Mouse (Mus musculus) thymus, postnatal 10 days (tissue): Measurements from ENCODE around the gene Pawr.
A peak's percentile ranks its signal among the peaks of the same experiment; 100 is the strongest.

Experiments used
- DNase-seq, 2 experiments: peaks; one replicate each; pipeline ENCODE4 v3.0.0; 2021; ENCODE audit warnings: low spot score in 2 of 2

Gene Pawr

DNA sequence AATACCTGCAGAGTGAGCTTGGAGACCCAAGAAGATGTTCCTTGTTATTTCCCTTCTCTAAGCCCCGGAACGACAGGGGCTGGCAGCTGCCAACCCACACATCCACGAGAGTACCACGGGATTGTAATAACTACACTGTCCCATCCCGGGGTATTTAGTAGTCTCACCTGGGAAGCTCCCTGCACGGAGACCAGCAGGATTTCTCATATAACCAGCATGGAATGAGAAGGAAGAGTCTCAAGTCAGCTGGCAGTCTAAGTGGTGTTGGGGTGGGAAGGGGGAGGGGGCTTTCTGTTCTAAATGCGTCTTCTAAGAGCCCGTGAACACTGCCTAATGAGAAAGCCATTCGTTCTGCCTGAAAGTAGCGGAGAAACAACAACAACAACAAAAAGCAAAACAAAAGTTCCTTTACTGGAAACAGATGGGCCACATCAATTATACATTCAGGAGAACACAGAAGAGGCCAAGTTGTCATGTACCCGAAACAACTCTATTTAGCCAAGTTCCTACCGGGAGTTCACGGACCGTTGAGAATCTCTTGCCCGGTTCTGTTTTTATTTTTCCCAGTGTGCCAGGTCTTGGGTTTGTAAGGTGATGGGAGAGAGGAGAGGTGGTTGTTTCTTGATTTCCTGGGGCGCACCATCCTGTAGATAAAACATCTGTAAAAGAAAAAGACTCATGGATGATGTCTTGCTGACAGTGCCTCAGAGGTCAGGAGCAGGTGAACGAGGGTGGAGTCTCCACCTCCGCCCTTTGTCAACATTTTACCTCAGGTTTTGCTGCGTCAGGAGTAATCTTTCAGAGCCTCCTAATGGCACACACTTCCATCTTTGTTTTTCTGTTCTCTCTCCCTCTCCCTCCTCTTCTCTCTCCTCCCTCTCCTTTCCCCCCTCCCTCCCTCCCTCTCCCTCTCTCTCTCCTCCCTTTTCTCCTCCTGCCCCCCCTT is 112.3 kb downstream of the Pawr start:
- DNase-seq = no peak

DNA sequence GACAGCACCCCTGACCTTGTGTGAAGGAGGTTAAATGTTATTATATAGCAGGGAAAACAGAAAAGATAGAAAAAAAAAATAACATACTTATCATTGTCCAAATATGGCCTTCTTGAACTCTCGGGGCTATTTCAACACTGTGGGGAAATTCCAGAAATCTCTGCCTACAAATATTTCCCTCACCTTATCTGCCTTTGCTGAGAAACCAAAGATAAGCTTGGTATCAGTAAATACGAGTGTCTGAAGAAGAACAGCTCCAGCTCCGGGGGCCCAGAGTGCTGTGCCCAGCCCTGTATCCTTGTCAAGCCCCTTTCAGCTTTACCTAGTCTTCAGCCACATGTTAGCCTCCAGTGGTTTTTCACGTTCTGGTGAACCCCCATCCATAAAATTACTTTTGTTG is 113.2 kb downstream of the Pawr start:
- DNase-seq = no peak

DNA sequence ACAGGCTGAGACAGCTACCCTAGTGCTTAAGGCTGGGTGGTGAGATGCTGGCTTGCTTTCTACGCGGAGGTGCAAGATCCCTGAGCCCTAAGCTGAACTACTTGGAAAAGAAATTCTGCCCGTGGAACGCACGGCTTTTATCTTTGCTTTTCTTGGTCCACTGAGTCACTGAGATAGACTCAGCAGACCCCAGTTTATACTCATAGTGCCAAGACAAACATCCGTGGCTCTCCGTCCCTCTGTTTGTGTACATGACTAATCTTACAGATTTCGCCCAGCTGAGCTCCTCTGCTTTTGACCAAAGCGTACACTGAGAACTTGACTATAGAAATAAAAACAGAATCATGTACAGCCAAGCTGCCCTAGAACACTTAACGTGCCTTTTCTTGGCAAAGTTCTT is 113.7 kb downstream of the Pawr start:
- DNase-seq = no peak

DNA sequence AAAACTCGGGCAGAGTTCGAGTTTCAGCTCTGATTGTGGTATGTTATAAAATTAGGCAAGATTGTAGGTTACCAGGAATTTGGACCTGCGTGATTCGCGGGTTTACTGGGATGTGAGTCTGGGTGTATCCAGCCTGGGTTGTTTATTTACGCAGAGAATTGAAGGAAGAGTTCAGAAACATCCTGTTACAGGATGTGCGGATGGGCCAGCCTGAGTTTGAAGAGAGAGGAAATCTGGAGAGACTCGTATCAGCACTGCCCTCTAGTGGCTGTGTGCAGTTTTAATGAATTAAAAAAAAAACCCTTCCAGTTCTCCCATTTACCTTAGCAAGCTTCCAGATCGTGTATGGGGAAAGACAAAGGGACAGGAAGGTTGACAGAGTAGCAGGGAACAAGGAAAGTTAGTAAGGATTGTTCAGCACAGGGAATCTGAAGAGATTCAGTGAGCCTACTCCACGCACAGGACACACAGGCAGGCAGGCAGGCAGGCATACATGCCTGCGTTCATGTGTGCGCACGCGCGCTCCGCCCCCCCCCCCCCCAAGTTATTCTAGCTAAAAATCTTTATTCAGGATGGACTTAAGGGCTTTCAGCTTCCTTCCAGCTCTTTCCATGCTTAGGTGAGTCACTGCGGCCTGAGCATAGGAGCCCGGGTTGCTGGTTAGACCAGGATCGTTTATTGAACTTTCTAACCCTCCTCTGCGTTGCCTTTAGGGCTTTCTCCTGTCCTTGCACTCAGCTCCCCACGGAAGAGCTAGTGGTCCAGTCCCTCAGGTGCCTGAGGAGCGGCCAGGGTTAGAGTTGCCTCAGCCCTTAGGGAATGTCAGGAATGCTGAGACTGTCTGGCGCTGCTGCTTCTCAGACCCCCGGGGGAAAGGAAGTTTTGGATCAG is 114.4 kb downstream of the Pawr start:
- peak in 1 of 2 experiments; percentile 28 for DNase-seq

DNA sequence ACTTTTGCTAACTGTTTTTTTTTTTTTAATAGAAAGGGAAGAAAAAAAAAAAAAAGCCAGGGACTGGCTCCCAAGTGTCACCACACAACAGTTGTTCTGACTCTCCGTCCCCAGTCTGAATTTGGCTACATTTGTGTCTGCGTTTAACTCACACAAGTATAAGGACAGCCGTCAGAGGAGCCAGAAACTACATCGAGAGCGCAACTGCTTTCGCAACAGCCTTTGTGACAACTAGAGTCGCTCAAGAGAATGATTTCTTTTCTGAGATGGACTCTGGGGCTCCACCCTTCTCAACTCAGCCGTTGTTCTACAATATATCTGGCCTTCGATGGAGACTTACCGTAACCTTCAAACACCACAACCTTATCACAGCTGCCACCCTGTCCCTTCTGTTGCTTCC is 115.3 kb downstream of the Pawr start:
- DNase-seq = no peak

DNA sequence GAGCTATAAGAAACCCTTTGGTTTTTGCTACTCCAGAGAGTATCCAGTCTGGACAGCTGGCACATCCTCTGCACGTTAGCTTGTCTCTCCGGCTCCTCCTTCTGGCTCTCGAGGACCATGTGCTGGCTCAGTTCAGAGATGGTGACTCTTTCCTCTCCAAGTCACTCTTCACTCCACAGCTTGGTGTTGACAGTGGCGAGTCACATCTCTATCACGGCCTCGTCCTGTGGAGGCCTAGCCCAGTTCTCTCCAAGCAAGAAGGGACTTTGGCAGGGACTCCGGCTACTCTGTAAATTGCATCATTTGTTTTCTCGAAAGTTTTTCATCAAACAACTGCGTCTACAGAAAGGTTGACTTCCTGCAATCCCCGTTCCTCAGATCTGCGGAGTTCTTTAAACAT is 116.5 kb downstream of the Pawr start:
- no peak for DNase-seq

DNA sequence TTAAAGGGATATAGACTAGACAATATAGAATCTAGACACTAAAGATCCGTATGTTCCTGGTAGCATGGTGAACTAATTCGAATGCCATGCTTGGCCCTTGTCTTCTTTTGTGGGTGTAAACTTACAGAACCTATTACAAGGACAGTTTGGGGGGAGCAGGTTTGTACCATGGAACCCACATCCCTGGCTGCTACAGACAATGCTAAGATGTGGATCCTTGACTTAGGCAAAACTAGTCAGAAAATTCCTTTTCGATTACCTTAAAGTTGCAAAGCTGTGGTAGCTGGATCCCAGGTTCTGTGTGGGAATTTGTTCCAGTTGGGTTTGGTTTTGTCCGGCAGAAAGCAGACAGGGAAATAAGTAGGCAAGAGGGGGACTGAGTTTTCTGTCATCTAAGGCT is 118.5 kb downstream of the Pawr start:
- DNase-seq = no peak

DNA sequence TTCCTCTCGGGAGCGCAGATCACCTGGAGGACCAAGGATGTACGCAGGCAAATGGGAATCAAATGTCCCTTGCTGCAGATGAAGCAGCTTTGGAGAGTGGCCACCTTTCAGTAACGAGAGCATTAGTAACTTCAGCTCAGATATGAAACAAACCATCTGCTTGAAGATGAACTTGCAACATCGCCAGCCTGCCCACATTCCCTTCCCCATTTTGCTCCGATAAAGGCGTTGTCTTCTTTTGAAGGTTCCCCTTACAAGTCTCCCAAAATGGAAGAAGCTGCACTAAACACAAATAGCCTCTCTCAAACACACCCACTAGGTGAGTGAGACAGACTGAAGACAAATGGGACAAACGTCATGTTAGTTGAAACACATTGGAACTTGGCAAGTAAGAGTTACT is 119.6 kb downstream of the Pawr start:
- DNase-seq = no peak

DNA sequence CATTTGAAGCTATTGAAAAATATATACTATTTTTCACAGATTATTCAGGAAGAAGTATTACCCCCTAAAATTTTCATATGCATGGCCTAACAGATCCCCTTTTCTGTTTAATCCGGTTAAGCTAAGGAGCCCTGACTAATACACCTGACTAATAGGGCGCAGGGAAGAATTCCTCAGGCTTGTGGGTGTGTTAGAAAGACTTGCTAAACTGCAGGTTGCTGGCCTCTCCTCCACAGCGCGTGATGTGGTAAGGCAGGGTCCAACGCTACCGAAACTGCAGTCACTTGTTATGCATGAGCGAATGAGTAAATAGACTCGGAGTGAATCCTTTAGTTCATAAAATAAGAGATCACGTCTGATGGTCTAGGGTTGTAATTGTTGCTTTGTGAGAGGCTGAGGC is 120.5 kb downstream of the Pawr start:
- DNase-seq = no peak

DNA sequence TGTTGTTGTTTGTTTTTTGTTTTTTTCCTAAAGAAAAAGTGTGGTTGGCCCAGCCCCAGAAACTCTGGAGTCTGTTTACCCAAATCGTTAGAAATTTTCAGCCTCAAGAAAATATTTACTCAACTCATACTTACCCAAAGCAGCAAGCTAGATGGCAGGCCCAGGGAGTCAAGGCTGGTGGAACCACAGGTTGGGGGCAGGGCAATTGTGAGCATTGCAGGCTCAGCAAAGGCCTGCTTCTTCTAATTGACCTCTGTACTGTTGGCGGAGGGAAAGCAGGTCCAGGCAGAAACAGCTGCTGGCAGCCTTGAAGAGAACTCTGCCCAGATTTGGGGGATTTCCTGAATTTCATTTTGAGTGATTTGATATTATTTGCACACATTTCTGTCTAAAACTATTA is 121.6 kb downstream of the Pawr start:
- DNase-seq = no peak

DNA sequence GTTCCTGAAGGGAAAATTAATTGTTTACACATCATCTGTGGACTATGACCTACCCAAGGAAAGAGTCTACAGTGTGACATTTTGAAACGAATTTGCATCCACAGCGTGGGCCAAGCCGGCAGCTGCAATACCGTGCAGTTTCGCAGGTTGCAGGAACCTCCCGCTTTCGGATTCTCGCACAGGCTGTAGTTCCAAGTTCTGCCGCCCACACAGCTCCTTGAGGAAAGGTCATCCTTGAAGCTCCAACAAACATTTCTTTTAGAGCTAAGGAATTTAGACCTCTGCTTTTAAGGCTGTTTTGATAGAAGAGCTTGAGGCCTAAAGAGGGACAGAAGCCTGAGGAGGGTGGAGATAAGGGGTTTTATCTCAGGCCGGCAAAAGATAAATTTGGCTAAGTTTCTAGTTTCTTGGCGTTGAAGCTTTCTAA is 122.8 kb downstream of the Pawr start:
- no peak for DNase-seq

DNA sequence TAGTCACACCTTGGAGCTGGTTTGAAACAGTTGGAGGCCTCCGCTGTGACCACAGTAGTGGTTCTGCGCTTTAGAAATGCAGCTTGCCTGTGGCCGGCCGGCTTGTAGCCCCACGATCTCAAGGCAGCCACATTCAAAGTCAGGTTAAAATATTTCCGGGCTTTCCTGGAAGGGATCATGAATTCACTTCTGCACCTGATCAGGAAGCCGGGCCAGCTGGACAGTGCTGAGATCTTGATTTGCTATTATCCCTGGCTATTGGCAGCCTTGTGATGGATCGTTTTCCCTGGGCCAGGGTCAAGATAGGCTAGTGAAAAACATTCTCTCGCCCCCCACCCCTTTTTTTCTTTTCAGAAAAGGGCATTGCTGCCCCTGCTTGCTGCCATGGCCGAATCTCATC is 123.3 kb downstream of the Pawr start:
- no peak for DNase-seq

DNA sequence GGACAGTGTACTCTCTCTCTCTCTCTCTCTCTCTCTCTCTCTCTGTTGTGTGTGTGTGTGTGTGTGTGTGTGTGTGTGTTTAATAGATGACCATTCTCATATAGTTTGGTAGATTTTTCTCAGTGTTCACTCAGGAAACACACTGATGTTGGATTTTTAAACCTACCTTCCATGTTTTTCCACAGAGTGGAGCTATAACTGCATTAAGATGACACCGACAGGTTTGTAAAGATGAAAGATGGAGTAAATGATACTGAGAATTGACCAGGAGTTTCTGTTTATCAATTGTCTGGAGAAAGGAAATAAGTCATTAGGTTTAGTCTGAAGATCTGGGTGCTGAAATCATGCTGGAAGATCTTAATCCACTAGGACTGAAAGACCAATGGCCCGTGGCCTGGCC is 124.0 kb downstream of the Pawr start:
- DNase-seq = no peak

DNA sequence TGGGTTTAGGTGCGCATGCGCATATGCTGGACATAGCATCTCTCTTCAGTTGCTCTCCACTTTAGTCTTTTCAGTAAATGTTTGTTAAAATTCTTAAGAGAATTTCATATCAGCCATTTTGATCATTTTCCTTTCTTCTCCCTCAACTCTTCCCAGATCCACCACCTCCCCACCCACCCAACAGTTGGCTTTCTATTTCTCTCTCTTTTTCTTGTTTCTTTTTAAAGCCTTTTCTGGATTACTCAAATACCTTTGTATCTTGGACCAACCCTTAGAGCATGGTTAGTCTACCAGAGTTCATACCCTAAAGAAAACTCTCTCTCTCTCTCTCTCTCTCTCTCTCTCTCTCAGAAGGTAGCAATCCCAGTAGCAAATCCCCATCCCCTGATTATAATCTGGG is 125.1 kb downstream of the Pawr start:
- no peak for DNase-seq

DNA sequence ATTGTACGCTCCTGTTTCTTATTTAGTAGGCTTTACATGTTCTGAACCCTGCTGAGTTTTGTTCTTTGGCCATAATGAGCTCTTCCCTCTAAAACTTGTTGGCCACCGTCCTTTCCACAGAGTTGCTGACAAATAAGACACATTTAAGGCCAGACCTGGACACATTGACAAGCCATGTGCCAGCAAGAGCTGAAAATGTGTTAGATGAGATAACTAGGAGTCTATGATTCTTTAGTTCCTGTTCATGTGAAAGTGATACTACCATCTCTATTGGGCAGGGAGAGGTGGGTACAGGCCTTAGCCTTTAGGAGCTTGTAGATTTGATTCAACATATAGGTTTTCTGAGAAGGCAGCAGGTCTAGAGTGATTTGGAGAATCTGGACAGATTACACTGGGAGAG is 129.9 kb downstream of the Pawr start:
- DNase-seq = no peak
